Mouse (Mus musculus) heart, postnatal 25 days (tissue): Measurements from ENCODE around the gene Chd9. TPM values are rescaled to one million over a fixed set of nuclear protein-coding genes. Genes with fewer than 3 reads are reported as not detected.
"Not testable (repeated sequence)": the region's sequence is repeated elsewhere in the genome, so short reads cannot be mapped to it uniquely, and the experiment has no call there.

Source experiments
- DNase-seq: peaks from one replicate; pipeline ENCODE4 v3.0.0; 2022; ENCODE audit warnings: low spot score
- intact Hi-C: fragments of 180-260 bp; cut with DNase I; formaldehyde crosslinking; loops from one replicate; pipeline ENCODE4 v1.15.1; 2025
- total RNA-seq, 2 experiments: library from RNA; stranded (reverse); gene quantifications; 2 replicates each; pipeline ENCODE4 v1.2.3; 2021

Chd9 gene
- total RNA-seq, 2 experiments from 2014 or later = 52.7 to 53.4 TPM

DNA sequence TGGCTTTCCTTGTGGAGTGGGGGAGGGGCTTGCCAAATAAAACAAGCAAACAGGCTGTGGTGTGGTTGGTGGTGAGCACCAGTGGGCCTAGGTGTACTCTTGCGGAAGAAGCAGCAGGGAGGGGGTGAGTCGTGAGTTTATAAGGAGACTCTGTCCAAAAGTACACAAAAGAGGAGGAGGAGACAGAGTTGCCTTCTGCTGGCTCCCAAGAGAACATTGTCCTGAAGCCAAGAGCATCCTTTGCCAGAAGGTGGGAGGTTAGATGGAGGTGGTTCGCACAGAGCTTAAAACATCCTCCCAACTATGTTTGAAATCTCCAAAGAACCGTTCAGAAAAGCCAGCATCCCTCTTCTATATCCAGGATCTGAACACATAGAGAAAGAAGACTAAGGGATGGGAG is 40.2 kb downstream of the Chd9 start:
- intact Hi-C loops = loop anchor here (2.0 kb wide), 2 partner anchors 38 to 40 kb away; partner anchors contain the start of gene Chd9
- DNase-seq = no peak

DNA sequence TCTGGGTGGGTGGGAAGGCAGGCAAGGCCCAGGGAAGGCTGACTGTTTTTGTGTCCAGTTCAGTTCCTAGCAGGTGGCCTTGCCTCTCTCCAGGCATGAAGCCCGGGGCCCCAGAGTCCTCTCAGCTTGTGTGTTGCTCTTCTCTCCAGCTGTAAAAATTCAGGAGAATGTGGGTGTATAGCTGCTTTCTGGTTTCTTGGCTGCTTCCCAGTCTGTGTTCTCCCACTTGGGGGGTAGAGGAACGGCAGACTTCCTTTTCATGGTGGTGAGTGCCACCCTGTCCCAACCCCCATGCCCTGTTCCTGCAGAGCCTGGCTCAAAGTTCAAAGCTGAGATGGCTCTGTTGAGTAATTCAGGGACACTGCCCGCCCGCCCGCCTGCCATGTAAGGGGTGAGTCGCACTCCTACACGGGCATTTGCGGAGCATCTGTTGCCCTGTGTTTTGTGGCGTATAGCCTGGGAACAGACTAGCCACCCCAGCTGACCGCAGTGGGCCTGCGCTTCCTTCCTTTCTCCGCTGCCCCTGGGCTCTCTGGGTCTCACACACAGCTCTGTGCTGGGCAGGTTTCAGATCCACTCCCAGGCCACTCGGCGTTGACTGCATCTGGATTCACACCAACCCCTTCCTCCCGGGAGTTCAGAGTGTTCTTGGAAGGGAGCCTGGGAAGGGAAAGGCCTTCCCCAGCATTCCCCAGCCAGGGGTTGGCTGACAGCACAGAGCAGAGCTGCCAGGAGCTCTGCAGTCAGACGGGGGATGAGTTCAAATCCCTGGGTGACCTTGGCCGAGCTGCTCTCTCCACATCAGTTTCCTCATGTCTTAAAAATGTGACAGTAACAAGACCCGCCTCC is 41.1 kb downstream of the Chd9 start:
- intact Hi-C loops = loop anchor here (1.0 to 2.0 kb wide), 3 partner anchors 27 to 40 kb away; partner anchors contain the start of gene Chd9
- peak; percentile 96 for DNase-seq

DNA sequence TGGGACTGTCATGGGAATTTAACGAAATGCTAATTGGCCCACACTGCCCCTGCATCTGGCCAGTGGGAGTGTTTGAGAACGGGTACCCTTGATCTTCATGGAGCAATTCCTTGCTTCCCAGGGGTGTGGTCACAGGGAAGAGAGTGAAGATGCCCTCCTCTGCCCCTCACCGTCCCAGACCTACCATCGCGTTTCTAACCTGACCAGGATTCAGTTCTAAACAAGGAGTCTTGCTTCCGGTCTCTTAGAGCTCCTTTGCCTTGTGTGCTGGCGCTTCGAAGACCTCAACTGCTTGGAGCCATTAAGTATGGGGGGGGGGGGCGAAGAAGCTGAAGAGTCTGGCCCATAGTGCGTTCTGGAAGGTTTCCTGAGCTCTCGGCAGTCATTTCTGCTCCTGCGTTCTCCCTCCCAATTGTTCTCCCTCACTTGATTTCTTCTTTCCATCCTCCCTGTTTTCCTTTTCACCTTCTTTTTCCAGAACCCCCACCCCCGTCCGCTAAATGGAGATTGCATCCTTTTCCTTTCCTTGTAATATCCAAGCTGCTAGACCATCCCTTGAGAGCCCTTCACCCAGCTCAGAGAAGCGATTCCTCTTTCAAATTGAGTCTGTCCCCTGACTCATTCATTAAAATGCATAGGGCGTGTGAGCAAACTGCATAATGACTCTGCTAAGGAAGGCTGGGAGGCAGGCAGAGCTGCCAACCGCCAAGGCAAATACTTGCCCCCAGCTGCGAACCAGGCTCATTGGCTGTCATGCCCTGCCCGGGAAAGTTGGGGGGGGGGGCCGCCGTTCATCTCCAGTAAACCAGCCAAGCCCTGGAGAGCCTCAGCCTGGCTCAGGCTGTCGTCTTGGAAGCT is 42.0 kb downstream of the Chd9 start:
- intact Hi-C loops = loop anchor here (1.0 to 2.0 kb wide), 3 partner anchors 28 to 41 kb away; partner anchors contain the start of gene Chd9
- DNase-seq = no peak

DNA sequence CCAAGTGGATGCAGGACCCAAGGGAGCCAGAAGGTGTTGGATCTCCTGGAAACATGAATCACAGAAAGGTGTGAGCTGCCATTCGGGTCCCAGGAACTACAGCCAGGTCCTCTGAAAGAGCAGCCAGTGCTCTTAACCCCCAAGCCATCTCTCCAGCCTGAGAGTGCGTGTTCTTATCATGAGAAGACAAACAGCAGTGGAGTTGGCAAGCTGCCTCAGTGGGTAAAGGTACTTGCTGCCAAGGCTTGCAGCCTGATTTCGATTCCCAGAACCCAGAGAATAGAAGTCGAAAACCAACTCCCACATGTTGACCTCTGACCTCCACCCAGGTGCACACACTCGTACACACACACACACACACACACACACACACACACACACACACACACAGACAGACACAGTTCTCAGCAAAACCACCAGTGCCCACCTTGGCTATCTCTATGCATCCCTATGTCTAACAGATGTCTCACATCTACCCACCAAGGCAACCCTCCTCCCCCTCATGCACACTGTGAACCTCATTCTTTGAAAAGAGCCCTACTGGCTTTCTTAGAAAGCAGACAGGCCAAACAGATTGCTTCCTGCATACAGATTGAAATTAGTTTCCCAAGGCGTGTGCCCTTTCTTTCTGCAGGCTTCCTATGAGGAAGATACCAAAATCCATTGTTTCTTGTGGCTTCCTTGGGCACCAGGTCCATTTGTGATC is 43.4 kb downstream of the Chd9 start:
- no peak for DNase-seq
- intact Hi-C loops = no loop called here

DNA sequence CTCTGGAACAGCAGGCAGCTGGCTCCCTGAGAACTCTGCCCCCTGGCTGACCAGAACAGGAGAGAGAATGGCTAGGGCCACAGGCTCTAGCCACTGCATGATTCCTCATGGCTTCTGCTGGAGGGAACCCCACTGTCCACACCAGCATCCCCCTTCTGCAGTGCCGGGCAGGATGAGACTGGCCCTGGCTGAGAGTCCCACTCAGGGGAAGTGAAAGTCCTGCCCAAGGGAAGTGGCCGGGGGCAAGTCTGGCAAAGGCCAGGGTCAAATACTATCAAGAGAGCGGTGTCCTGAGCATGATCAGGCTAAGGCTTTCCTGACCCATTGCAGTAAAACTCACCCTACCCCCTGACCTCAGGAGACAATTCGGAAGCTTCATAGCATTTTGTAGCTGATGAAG is 44.9 kb downstream of the Chd9 start:
- intact Hi-C loops = no loop called here
- DNase-seq = no peak

DNA sequence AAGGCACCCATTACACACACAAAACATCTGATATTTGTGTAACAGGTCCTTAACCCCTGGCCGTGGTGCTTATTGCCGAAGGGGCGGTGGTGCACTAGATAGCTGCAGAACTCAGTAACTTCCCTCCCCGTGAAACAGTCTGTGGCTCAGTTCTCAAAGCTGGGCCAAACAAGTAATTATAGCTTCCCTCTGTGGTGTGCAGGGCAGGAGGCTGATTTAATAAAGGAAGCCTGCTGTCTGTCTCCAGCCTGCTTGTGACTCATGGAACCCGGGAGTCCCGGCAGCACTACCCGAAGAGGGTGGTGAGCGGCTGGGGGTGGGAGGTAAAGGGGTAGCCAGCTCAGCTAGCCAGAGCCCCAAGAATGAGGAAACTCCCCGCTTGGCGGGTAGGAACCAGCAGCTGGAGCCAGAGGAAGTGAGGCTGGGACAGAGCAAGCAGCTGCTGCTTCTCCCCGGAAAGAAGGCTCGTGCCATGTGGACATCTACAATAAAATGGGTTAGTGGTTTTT is 48.1 kb downstream of the Chd9 start:
- peak; percentile 85 for DNase-seq
- intact Hi-C loops = loop anchor here (2.0 kb wide), 2 partner anchors 33 to 47 kb away; partner anchors contain the start of gene Chd9

DNA sequence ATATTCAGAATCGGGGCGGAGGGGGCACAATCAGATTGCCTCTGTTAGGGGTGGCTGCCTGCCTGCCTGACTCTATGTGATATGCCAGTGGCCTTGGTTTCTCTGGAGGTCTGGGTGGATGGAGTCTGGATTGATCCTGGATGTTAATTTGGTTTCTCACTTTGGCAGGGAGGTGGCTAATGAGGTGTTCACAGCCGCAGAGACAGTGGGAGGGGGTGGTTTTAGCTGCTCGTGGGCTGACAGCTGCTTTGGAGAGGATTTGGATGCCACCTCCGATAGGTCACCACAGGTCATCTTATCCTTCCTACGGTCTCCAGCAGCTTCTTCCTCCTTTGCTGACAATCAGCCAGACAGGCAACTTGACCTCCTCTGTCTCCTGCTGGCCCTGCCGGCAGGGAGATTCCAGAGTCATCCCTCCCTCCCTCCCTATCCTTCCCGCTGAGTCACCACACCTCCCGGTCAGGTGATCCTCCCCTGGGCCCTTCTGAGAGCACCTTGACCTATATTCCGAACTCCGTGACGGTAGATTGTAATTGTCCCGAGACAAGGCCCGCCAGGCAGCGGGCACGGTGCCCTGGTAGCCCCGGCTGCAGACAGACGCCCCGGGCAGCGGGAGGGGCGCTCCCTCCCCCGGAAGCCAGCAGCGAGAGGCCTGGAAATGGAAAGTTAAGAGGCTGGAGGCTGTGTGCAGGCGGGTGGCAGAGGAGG is 48.7 kb downstream of the Chd9 start:
- peak; percentile 75 for DNase-seq
- intact Hi-C loops = loop anchor here (2.0 kb wide), 2 partner anchors 32 to 48 kb away; partner anchors contain the start of gene Chd9

DNA sequence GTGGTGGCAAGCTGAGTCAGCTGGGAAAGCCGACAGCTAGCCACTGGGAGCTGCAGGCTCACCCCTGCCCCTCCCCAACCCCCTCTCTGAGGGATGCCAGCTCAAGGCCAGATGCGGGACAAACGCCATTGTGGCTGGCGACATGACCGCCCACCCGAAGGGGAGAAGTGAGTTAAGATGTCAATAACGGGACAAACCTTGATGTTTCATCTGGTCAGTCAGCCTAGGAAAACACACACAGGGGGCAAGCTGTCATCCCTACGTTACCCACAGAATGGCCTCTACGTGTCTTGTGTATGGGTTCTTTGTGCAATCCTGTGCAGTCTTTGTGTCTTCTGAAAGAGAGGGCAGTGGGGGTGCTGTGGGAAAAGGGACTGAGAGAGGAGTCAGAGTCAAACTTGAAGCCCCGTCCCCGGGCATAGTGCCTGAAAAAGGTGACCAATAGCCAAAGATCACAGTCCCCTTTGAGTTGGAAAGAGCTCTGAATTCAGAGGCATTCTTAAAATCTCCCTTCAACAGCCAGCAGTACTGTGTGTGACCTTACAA is 49.4 kb downstream of the Chd9 start:
- no peak for DNase-seq
- intact Hi-C loops = loop anchor here (2.0 kb wide), 2 partner anchors 31 to 49 kb away; partner anchors contain the start of gene Chd9

DNA sequence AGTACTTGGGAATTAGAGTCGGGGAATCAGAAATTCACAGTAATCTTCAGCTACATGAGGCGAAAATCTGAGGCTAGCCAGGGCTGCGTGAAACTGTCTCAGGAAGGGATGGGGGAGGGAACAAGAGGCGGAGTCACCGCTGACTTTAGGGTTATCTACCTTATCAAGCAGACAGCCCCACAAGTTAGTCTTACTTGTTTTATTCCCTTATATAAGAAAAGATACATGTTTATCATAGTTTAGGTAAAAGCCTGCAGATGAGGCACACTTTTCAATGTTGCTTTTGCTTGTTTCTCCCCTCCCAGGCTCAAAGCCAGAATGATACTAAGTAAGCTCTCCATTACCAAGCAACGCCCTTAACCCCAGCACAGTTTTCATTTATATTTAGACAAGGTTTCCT is 50.4 kb downstream of the Chd9 start:
- no peak for DNase-seq
- intact Hi-C loops = no loop called here

DNA sequence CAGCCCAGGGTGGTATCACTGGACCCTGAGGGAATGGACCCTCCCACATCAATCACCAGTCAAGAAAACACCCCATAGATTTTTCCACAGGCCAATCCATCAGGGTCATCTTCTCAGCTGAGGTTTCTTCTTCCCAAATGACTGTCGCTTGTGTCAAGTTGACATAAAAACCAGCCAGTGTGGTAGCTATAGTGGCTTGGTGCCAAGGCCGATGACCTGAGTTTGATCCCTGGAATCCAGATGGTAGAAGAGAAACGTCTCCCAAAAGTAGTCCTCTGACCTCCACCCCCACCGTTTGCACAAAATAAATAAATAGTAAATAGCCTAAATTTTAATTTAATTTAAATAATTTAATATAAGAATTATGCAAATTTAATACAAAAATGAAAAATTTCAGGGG is 51.9 kb downstream of the Chd9 start:
- intact Hi-C loops = no loop called here
- DNase-seq = no peak

DNA sequence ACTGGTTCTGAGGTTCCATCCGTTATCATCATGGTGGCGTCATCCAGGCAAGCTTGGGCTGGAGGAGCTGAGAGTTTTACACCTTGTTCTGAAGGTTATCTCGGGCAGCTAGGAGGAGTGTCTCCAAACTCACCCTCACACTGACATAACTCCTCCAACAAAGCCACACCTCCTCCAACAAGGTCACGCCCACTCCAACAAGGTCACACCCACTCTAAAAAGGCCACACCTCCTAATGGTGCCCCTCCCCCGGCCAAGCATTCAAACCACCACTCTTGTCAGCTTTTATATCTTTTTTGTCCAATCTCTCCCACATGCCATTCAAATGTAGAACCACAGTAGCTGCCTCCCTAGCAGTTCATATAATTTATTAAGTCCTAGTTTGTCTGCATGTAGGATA is 53.0 kb downstream of the Chd9 start:
- intact Hi-C loops = no loop called here
- no peak for DNase-seq

DNA sequence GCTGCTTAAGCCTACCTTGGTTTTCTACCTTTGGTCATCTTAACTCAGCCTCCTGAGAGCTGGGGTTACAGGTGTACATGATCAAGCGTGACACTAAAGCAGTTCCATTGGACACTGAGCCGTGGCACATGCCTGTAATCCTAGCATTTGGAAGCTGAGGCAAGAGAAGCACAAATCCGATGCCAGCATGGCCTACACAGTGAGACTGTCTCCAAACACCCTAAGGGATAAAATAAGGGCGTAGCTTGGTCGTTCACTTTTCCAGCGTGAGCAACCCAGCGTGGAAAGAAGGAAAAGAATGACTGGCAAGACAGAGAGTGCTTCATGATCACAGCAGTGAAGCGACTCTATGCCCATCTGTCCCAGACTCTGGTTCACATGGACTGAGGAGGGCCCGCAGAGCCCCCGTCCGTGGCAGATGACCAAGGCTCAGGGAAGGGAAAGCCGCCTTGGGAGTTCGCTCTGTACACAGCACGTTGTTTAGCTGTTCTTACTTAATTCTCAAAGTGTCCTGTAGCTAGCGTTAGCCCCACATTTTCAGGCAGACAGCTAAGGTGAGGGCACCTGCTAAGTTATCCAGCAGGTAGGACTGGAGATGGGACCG is 54.0 kb downstream of the Chd9 start:
- DNase-seq = no peak
- intact Hi-C loops = no loop called here

DNA sequence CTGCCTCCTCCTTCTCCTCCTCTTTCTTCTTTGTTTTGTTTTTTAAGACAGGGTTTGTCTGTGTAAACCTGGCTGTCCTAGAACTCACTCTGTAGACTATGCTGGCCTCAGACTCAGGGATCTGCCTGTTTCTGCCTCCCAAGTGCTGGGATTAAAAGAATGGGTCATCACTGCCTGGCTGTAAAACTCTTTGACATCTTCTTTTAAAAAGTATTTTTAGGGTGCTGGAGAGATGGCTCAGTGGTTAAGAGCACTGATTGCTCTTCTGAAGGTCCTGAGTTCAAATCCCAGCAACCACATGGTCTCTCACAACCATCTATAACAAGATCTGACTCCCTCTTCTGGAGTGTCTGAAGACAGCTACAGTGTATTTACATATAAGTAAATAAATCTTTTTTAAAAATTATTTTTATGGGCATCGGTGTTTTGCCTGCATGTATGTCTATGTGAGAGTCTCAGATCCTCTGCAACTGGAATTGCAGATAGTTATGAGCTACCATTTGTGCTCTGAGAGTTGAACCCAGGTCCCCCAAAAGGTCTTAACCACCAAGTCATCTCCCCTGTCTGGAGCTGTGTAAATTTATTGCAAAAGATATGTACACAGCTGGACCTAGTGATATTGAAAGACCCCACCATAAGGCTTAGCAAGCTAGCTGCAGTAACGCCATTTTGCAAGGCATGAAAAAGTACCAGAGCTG is 57.7 kb downstream of the Chd9 start:
- DNase-seq = no peak
- intact Hi-C loops = no loop called here

DNA sequence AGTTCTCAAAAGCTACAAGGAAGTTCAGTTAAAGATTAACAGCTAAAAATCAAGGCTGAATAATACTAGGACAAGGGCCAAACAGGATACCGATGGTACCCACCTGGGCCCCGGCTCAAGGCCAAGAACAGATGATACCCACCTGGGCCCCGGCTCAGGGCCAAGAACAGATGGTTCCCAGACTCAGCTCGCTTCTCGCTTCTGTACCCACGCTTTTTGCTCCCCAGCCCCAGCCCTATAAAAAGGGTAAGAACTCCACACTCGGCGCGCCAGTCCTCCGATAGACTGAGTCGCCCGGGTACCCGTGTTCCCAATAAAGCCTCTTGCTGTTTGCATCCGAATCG is 58.2 kb downstream of the Chd9 start:
- intact Hi-C loops, DNase-seq: not testable (repeated sequence)

DNA sequence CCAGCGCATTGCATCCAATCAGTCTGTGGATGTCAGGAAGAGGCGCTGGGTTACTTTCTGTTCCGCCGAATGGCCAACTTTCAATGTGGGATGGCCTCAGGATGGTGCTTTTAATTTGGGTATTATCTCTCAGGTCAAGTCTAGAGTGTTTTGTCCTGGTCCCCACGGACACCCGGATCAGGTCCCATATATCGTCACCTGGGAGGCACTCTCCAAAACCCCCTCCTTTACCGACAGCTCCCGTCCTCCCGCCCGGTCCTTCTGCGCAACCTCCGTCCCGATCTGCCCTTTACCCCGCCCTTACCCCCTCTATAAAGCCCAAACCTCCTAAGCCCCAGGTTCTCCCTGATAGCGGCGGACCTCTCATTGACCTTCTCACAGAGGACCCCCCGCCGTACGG is 59.2 kb downstream of the Chd9 start:
- DNase-seq, intact Hi-C loops: not testable (repeated sequence)

DNA sequence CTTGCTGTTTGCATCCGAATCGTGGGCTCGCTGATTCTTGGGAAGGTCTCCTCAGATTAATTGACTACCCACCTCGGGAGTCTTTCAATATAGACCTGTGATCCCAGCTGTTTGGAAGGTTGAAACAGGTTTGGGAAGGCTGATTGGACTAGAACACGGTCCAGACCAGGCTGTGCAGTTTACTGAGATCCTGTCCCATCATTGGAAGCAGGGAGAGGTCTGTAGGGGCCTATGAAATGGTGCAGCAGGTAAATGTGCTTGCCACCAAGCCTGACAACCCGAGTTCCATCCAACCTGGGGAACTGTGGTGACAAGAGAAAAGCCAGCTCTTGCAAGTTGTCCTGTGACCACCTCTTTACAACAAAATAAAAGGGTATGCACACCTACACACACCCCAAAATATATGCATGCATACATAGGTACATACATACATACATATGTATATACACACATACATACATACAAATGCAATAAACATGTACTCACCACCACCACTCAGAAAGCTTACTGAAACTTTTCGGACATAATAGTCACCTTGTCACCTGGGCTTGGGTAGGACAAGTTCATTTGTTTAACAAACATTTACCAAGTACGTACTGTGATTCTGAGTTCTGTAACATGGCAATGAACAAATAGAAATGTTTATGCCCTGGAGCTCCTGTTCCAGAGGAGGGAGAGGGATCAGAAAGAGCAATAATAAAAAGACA is 63.9 kb downstream of the Chd9 start:
- intact Hi-C loops = no loop called here
- DNase-seq = no peak

DNA sequence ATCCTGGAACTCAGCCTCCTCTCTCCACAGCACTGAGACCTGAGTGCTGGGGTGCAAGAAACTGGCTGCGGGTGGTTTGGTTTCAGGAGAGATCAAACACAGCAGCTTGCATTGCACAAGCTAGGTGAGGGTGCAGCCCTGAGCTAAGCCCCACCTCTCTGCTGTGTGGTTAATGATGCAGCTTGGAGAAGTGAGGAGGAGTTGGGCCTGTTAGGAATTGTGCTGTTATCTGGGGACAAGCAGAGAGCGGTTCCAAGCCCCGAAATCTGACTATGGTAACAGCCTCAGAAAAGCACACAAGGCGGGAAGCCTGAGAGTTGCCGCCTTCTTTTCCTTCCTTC is 64.4 kb downstream of the Chd9 start:
- no peak for DNase-seq
- intact Hi-C loops = no loop called here
